17 mouse cellular contexts compared by ENCODE assay signal in genomic region chr2:157308273-157308917, GRCm38 (mm10). TPM values are rescaled to one million over a fixed set of nuclear protein-coding genes. Genes with fewer than 3 reads are reported as not detected.
DNase-seq lines count a peak whose midpoint lies in the region; ATAC-seq lines count a peak whose summit lies in the region.
"Had no signal": no experiment of that assay in that cellular context is flagged by ENCODE, and none has a peak within 500 bp of the region (broad histone marks: within the 10 kb centered on the region; RNA-seq: fewer than 3 reads in every experiment).

No protein-coding gene starts in this region.

- H3K36me3 ChIP-seq in forebrain, embryonic 14.5 days (ENCODE audit: control insufficient read depth, insufficient read depth, low read length): peaks cover 82% of the 10 kb centered on the region
- H3K36me3 ChIP-seq in forebrain, embryonic 12.5 days (replicated peaks): peaks cover 90% of the 10 kb centered on the region
- H3K36me3 ChIP-seq in hindbrain, embryonic 15.5 days: peaks cover 46% of the 10 kb centered on the region
- peaks cover 98% of the 10 kb centered on the region for H3K36me3 ChIP-seq in hindbrain, embryonic 10.5 days
- peaks cover 21% of the 10 kb centered on the region for H3K36me3 ChIP-seq in midbrain, embryonic 15.5 days (replicated peaks)
- peaks cover 99% of the 10 kb centered on the region for H3K36me3 ChIP-seq in midbrain, embryonic 10.5 days
- peaks cover 25% of the 10 kb centered on the region for H3K36me3 ChIP-seq in intestine, embryonic 15.5 days

- DNase-seq in forebrain, embryonic 14.5 days (ENCODE audit: low spot score): peak; percentile 56
- DNase-seq in hindbrain, embryonic 10.5 days (ENCODE audit: low spot score): no peak
- DNase-seq in midbrain, embryonic 10.5 days (ENCODE audit: low spot score): no peak
- no peak for DNase-seq in urinary bladder, adult 2 months (ENCODE audit: low spot score)
- DNase-seq: cerebellum, adult 11-12 months; kidney, postnatal 25 days; thymus, adult 18-20 months had no signal

- H3K4me1 ChIP-seq in forebrain, embryonic 14.5 days (ENCODE audit: control insufficient read depth, insufficient read depth, low read length): peaks cover 3% of the 10 kb centered on the region; the same call in 1 of the 2 replicates
- H3K4me1 ChIP-seq in forebrain, embryonic 12.5 days: peaks cover 8% of the 10 kb centered on the region
- peaks cover 16% of the 10 kb centered on the region for H3K4me1 ChIP-seq in hindbrain, embryonic 15.5 days (replicated peaks)
- H3K4me1 ChIP-seq in hindbrain, embryonic 10.5 days (replicated peaks): no peaks in the 10 kb centered on the region
- peaks cover 11% of the 10 kb centered on the region for H3K4me1 ChIP-seq in midbrain, embryonic 15.5 days
- 0 out of 2 replicates have a peak, but pooled peaks cover 2% of the 10 kb centered on the region for H3K4me1 ChIP-seq in midbrain, embryonic 10.5 days
- H3K4me1 ChIP-seq in intestine, embryonic 15.5 days (replicated peaks): peaks cover 6% of the 10 kb centered on the region
- H3K4me1 ChIP-seq: limb, embryonic 10.5 days; neural tube, embryonic 12.5 days had no signal

- peak overlapping the region; percentile 39; the same call in 1 of the 2 replicates for H3K27ac ChIP-seq in forebrain, embryonic 14.5 days (ENCODE audit: low read depth, low read length)
- no peak overlapping the region for H3K27ac ChIP-seq in forebrain, embryonic 12.5 days
- H3K27ac ChIP-seq in hindbrain, embryonic 15.5 days (replicated peaks): peak overlapping the region; percentile 35
- H3K27ac ChIP-seq in hindbrain, embryonic 10.5 days: no peak overlapping the region
- peak overlapping the region; percentile 41 for H3K27ac ChIP-seq in midbrain, embryonic 15.5 days
- H3K27ac ChIP-seq in midbrain, embryonic 10.5 days (replicated peaks): no peak overlapping the region
- H3K27ac ChIP-seq in intestine, embryonic 15.5 days: peak overlapping the region; percentile 69
- H3K27ac ChIP-seq: limb, embryonic 10.5 days; midbrain, embryonic 12.5 days; neural tube, embryonic 12.5 days had no signal

- 67% methylated on average over 2 of the region's 2 CpGs for whole genome bisulfite sequencing in forebrain, embryonic 14.5 days
- WGBS in forebrain, embryonic 12.5 days: 88% methylated on average over 2 of the region's 2 CpGs
- 79% methylated on average over 2 of the region's 2 CpGs for whole genome bisulfite sequencing in hindbrain, embryonic 15.5 days
- WGBS in hindbrain, embryonic 10.5 days: 98% methylated on average over 2 of the region's 2 CpGs
- WGBS in midbrain, embryonic 15.5 days: 82% methylated on average over 2 of the region's 2 CpGs
- WGBS in midbrain, embryonic 10.5 days: 92% methylated on average over 2 of the region's 2 CpGs
- WGBS in intestine, embryonic 15.5 days: 49% methylated on average over 2 of the region's 2 CpGs

- peak; percentile 55; the same call in 1 of the 2 replicates for ATAC-seq in forebrain, embryonic 14.5 days
- ATAC-seq in forebrain, embryonic 12.5 days (ENCODE audit: low FRiP score): no peak
- no peak for ATAC-seq in hindbrain, embryonic 15.5 days (ENCODE audit: low FRiP score, low read depth)
- ATAC-seq in midbrain, embryonic 15.5 days (replicated peaks): no peak
- ATAC-seq in intestine, embryonic 15.5 days: peak; percentile 75
- ATAC-seq: inflammation-experienced regulatory T-cells, adult 6 months had no signal

- no peaks in the 10 kb centered on the region for H3K9me3 ChIP-seq in forebrain, embryonic 14.5 days (replicated peaks; ENCODE audit: control insufficient read depth, low read length)
- no peaks in the 10 kb centered on the region for H3K9me3 ChIP-seq in forebrain, embryonic 12.5 days
- H3K9me3 ChIP-seq in hindbrain, embryonic 15.5 days: no peaks in the 10 kb centered on the region
- H3K9me3 ChIP-seq in hindbrain, embryonic 10.5 days: no peaks in the 10 kb centered on the region
- H3K9me3 ChIP-seq in midbrain, embryonic 15.5 days: no peaks in the 10 kb centered on the region
- H3K9me3 ChIP-seq in midbrain, embryonic 10.5 days (replicated peaks): no peaks in the 10 kb centered on the region
- no peaks in the 10 kb centered on the region for H3K9me3 ChIP-seq in intestine, embryonic 15.5 days
- H3K9me3 ChIP-seq: limb, embryonic 10.5 days; midbrain, embryonic 12.5 days; neural tube, embryonic 12.5 days had no signal

- no peak overlapping the region for H3K4me3 ChIP-seq in forebrain, embryonic 14.5 days (ENCODE audit: low read depth, low read length)
- H3K4me3 ChIP-seq in forebrain, embryonic 12.5 days (replicated peaks): no peak overlapping the region
- no peak overlapping the region for H3K4me3 ChIP-seq in hindbrain, embryonic 15.5 days
- no peak overlapping the region for H3K4me3 ChIP-seq in hindbrain, embryonic 10.5 days
- no peak overlapping the region for H3K4me3 ChIP-seq in midbrain, embryonic 15.5 days
- no peak overlapping the region for H3K4me3 ChIP-seq in midbrain, embryonic 10.5 days
- no peak overlapping the region for H3K4me3 ChIP-seq in intestine, embryonic 15.5 days (replicated peaks)
- H3K4me3 ChIP-seq: limb, embryonic 10.5 days; midbrain, embryonic 12.5 days; neural tube, embryonic 12.5 days had no signal

- no peak overlapping the region for H3K4me2 ChIP-seq in forebrain, embryonic 14.5 days (ENCODE audit: low read length)
- no peak overlapping the region for H3K4me2 ChIP-seq in forebrain, embryonic 12.5 days
- H3K4me2 ChIP-seq in hindbrain, embryonic 15.5 days: no peak overlapping the region
- no peak overlapping the region for H3K4me2 ChIP-seq in midbrain, embryonic 15.5 days
- H3K4me2 ChIP-seq in intestine, embryonic 15.5 days (replicated peaks): no peak overlapping the region
- H3K4me2 ChIP-seq: midbrain, embryonic 12.5 days; neural tube, embryonic 12.5 days had no signal

- H3K27me3 ChIP-seq in forebrain, embryonic 14.5 days (replicated peaks; ENCODE audit: control insufficient read depth, insufficient read depth, low read length): no peaks in the 10 kb centered on the region
- H3K27me3 ChIP-seq in forebrain, embryonic 12.5 days: no peaks in the 10 kb centered on the region
- no peaks in the 10 kb centered on the region for H3K27me3 ChIP-seq in hindbrain, embryonic 15.5 days
- H3K27me3 ChIP-seq in hindbrain, embryonic 10.5 days (ENCODE audit: insufficient read depth, poor library complexity, severe bottlenecking): no peaks in the 10 kb centered on the region
- no peaks in the 10 kb centered on the region for H3K27me3 ChIP-seq in midbrain, embryonic 15.5 days (replicated peaks)
- H3K27me3 ChIP-seq in midbrain, embryonic 10.5 days (ENCODE audit: low read depth, poor library complexity, severe bottlenecking): no peaks in the 10 kb centered on the region
- no peaks in the 10 kb centered on the region for H3K27me3 ChIP-seq in intestine, embryonic 15.5 days (replicated peaks)
- H3K27me3 ChIP-seq: midbrain, embryonic 12.5 days; neural tube, embryonic 12.5 days had no signal

- no peak overlapping the region for H3K9ac ChIP-seq in forebrain, embryonic 14.5 days (ENCODE audit: low read length)
- no peak overlapping the region for H3K9ac ChIP-seq in forebrain, embryonic 12.5 days
- H3K9ac ChIP-seq in hindbrain, embryonic 15.5 days: no peak overlapping the region
- no peak overlapping the region for H3K9ac ChIP-seq in midbrain, embryonic 15.5 days
- H3K9ac ChIP-seq in intestine, embryonic 15.5 days: no peak overlapping the region
- H3K9ac ChIP-seq: midbrain, embryonic 12.5 days; neural tube, embryonic 12.5 days had no signal

RNA-seq across cellular contexts. Expression of gene Mroh8, which starts 29.0 kb away (rescaled TPM):
- polyA plus RNA-seq in forebrain, embryonic 14.5 days (2014; fragmentation: Nextera tagmentation; extraction: Ambion mirVana): 0.13 and 0.37 TPM in 2 replicates
- polyA plus RNA-seq in forebrain, embryonic 12.5 days (2016; fragmentation: Nextera tagmentation; extraction: Ambion mirVana): 0.67 and 0.88 TPM in 2 replicates
- 0.36 and 0.75 TPM in 2 replicates for polyA plus RNA-seq in hindbrain, embryonic 15.5 days (2015; fragmentation: Nextera tagmentation; extraction: Ambion mirVana)
- 0.44 and 0.60 TPM in 2 replicates for polyA plus RNA-seq in hindbrain, embryonic 10.5 days (2016; fragmentation: Nextera tagmentation; extraction: Ambion mirVana)
- polyA plus RNA-seq in midbrain, embryonic 15.5 days (2015; fragmentation: Nextera tagmentation; extraction: Ambion mirVana): 0.50 and 0.74 TPM in 2 replicates
- 0.73 and 0.86 TPM in 2 replicates for polyA plus RNA-seq in midbrain, embryonic 10.5 days (2016; fragmentation: Nextera tagmentation; extraction: Ambion mirVana)
- 0.55 and 0.62 TPM in 2 replicates for polyA plus RNA-seq in intestine, embryonic 15.5 days (2015; fragmentation: Nextera tagmentation; extraction: Ambion mirVana)
- 0.07 and 0.25 TPM in 2 replicates for polyA plus RNA-seq in urinary bladder, adult 2 months (2012; rRNA removed)

RNA-seq across cellular contexts. Expression of gene Rpn2, which starts 29.6 kb away (rescaled TPM):
- polyA plus RNA-seq in forebrain, embryonic 14.5 days (2014; fragmentation: Nextera tagmentation; extraction: Ambion mirVana): 163 and 183 TPM in 2 replicates
- 217 and 221 TPM in 2 replicates for polyA plus RNA-seq in forebrain, embryonic 12.5 days (2016; fragmentation: Nextera tagmentation; extraction: Ambion mirVana)
- 222 and 223 TPM in 2 replicates for polyA plus RNA-seq in hindbrain, embryonic 15.5 days (2015; fragmentation: Nextera tagmentation; extraction: Ambion mirVana)
- 273 and 275 TPM in 2 replicates for polyA plus RNA-seq in hindbrain, embryonic 10.5 days (2016; fragmentation: Nextera tagmentation; extraction: Ambion mirVana)
- 215 and 218 TPM in 2 replicates for polyA plus RNA-seq in midbrain, embryonic 15.5 days (2015; fragmentation: Nextera tagmentation; extraction: Ambion mirVana)
- 279 and 285 TPM in 2 replicates for polyA plus RNA-seq in midbrain, embryonic 10.5 days (2016; fragmentation: Nextera tagmentation; extraction: Ambion mirVana)
- 331 and 342 TPM in 2 replicates for polyA plus RNA-seq in intestine, embryonic 15.5 days (2015; fragmentation: Nextera tagmentation; extraction: Ambion mirVana)
- polyA plus RNA-seq in urinary bladder, adult 2 months (2012; rRNA removed): 185 and 189 TPM in 2 replicates

RNA-seq across cellular contexts. Expression of gene Ghrh, which starts 38.9 kb away (rescaled TPM):
- 1.1 and 2.5 TPM in 2 replicates for polyA plus RNA-seq in forebrain, embryonic 14.5 days (2014; fragmentation: Nextera tagmentation; extraction: Ambion mirVana)
- 1.00 and 2.2 TPM in 2 replicates for polyA plus RNA-seq in forebrain, embryonic 12.5 days (2016; fragmentation: Nextera tagmentation; extraction: Ambion mirVana)
- polyA plus RNA-seq in hindbrain, embryonic 15.5 days (2015; fragmentation: Nextera tagmentation; extraction: Ambion mirVana): 1.2 and 1.3 TPM in 2 replicates
- not detected in 2 replicates for polyA plus RNA-seq in hindbrain, embryonic 10.5 days (2016; fragmentation: Nextera tagmentation; extraction: Ambion mirVana)
- 1.3 and 4.1 TPM in 2 replicates for polyA plus RNA-seq in midbrain, embryonic 15.5 days (2015; fragmentation: Nextera tagmentation; extraction: Ambion mirVana)
- polyA plus RNA-seq in midbrain, embryonic 10.5 days (2016; fragmentation: Nextera tagmentation; extraction: Ambion mirVana): 0.42 and 1.1 TPM in 2 replicates
- polyA plus RNA-seq in intestine, embryonic 15.5 days (2015; fragmentation: Nextera tagmentation; extraction: Ambion mirVana): 0.64 and 1.00 TPM in 2 replicates
- not detected in 2 replicates for polyA plus RNA-seq in urinary bladder, adult 2 months (2012; rRNA removed)
- polyA plus RNA-seq: cortical plate, adult 2 months; inflammation-experienced regulatory T-cells, adult 6 months; limb, embryonic 10.5 days; liver, embryonic 16.5 days; neural tube, embryonic 12.5 days had no signal

RNA-seq across cellular contexts. Expression of gene Manbal, which starts 59.0 kb away (rescaled TPM):
- polyA plus RNA-seq in forebrain, embryonic 14.5 days (2014; fragmentation: Nextera tagmentation; extraction: Ambion mirVana): 72.7 and 78.5 TPM in 2 replicates
- 68.8 and 69.4 TPM in 2 replicates for polyA plus RNA-seq in forebrain, embryonic 12.5 days (2016; fragmentation: Nextera tagmentation; extraction: Ambion mirVana)
- polyA plus RNA-seq in hindbrain, embryonic 15.5 days (2015; fragmentation: Nextera tagmentation; extraction: Ambion mirVana): 102 and 114 TPM in 2 replicates
- polyA plus RNA-seq in hindbrain, embryonic 10.5 days (2016; fragmentation: Nextera tagmentation; extraction: Ambion mirVana): 67.0 and 85.8 TPM in 2 replicates
- 104 and 107 TPM in 2 replicates for polyA plus RNA-seq in midbrain, embryonic 15.5 days (2015; fragmentation: Nextera tagmentation; extraction: Ambion mirVana)
- polyA plus RNA-seq in midbrain, embryonic 10.5 days (2016; fragmentation: Nextera tagmentation; extraction: Ambion mirVana): 68.8 and 75.6 TPM in 2 replicates
- polyA plus RNA-seq in intestine, embryonic 15.5 days (2015; fragmentation: Nextera tagmentation; extraction: Ambion mirVana): 68.4 and 73.7 TPM in 2 replicates
- polyA plus RNA-seq in urinary bladder, adult 2 months (2012; rRNA removed): 115 and 117 TPM in 2 replicates

Comparison
In these comparisons a context has a peak if more than half of its experiments do, and no peak if none do; other contexts are left out.
1. ATAC-seq: peak in forebrain, embryonic 14.5 days (single experiment) and intestine, embryonic 15.5 days (single experiment); none in forebrain, embryonic 12.5 days (single experiment), hindbrain, embryonic 15.5 days (single experiment) and midbrain, embryonic 15.5 days (single experiment).
2. H3K27ac ChIP-seq: peak in forebrain, embryonic 14.5 days (single experiment), hindbrain, embryonic 15.5 days (single experiment), midbrain, embryonic 15.5 days (single experiment) and intestine, embryonic 15.5 days (single experiment); none in forebrain, embryonic 12.5 days (single experiment), hindbrain, embryonic 10.5 days (single experiment) and midbrain, embryonic 10.5 days (single experiment).